Comparison of ENCODE assay signal across 12 mouse cellular contexts in genomic region chr2:81549158-81549557, GRCm38 (mm10).
DNase-seq lines count a peak whose midpoint lies in the region; ATAC-seq lines count a peak whose summit lies in the region.
"Had no signal": no experiment of that assay in that cellular context is flagged by ENCODE, and none has a peak within 500 bp of the region (broad histone marks: within the 10 kb centered on the region; RNA-seq: fewer than 3 reads in every experiment).

No protein-coding gene starts in this region.

- intact Hi-C loops in left cerebral cortex, postnatal 4 days (cut with DNase I) = no loop called here

- DNase-seq in frontal cortex, postnatal 14 days (ENCODE audit: low spot score in 2 of 2) = no peak
- DNase-seq in left cerebral cortex, postnatal 4 days = peak; percentile 9
- DNase-seq in left cerebral cortex, adult 9 months (ENCODE audit: low spot score in 2 of 2) = no peak
- peak; percentile 1 for DNase-seq in cerebellum, adult 8-10 months
- peak; percentile 20 for DNase-seq in layer of hippocampus, adult 9-10 months (ENCODE audit: low spot score)
- DNase-seq in urinary bladder, adult 18-20 months (ENCODE audit: low spot score in 2 of 2) = no peak
- DNase-seq: adrenal gland, postnatal 14 days; lung, postnatal 10 days; thymus, postnatal 25 days had no signal

- peak; percentile 88 for ATAC-seq in frontal cortex, adult (ENCODE audit: low TSS enrichment)
- ATAC-seq in erythroblast, adult 5-6 weeks (replicated peaks; ENCODE audit: low FRiP score, poor library complexity, severe bottlenecking) = no peak
- ATAC-seq: liver, embryonic 12.5 days had no signal

Comparison
In these comparisons a context has a peak if more than half of its experiments do, and no peak if none do; other contexts are left out.
1. DNase-seq: peak in left cerebral cortex, postnatal 4 days (single experiment), cerebellum, adult 8-10 months (single experiment) and layer of hippocampus, adult 9-10 months (single experiment); none in frontal cortex, postnatal 14 days (0 of 2), left cerebral cortex, adult 9 months (0 of 2) and urinary bladder, adult 18-20 months (0 of 2).